Mouse (Mus musculus): ENCODE measurements around the gene Oasl1. TPM values are rescaled to one million over a fixed set of nuclear protein-coding genes. Genes with fewer than 3 reads are reported as not detected.
"Not testable (repeated sequence)": the region's sequence is repeated elsewhere in the genome, so short reads cannot be mapped to it uniquely, and the experiment has no call there.

Gene Oasl1
- 59.3 and 95.6 TPM in 2 replicates for polyA plus RNA-seq (2012; rRNA removed)

- 1% methylated on average over 15 of the region's 15 CpGs for WGBS
- peak; percentile 66 for DNase-seq (ENCODE audit: low read depth, low spot score)
These were observed at the start of gene Oasl1 for GRCm38 (mm10) chr5:114922998-114923473. TSS of gene Oasl1 (plus strand) at chr5:114923240.

GRCm38 (mm10) chr5:114875858-114876257, 47.2 kb upstream of the Oasl1 start:
- DNase-seq (ENCODE audit: low read depth, low spot score): peak; percentile 24
- 23% methylated on average over 6 of the region's 6 CpGs for WGBS

DNA sequence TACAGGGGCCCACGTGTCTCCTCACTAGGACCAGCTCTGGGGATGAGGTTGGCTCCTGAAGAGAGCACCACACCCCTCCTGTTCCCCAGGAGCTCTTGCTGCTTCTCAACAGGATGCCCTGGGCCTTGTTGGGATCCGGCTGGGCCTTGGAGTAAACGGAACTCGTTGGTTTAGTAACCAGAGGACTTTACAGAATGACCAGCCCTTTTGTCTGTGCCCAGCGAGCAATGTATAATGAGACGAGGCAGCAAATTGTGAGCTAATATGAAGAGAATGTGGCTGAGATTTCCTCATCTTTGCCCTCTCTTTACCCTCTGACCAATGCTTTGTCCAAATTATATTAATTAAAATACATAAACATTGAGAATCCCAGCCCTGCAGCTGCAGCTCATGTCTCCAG, 46.7 kb upstream of the Oasl1 start:
- WGBS: 64% methylated on average over 6 of the region's 6 CpGs
- DNase-seq (ENCODE audit: low read depth, low spot score): no peak

DNA sequence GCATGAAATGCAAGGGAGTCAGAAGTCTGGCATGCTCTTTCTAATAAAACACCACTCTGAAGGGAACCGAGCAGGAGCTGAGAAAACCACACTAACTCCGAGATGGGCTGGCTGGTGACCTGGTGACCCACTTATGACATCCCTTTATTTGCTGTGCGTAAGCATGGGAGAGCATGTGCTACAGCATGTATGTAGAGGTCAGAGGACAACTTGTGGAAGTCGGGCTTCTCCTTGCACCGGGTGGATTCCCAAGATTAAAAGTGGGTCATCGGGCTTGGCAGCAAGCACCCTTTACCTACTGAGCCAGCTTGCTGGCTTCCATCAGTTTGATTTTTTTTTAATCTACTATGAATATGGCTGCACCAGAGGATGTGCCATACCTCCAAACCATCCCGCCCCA, 45.6 kb upstream of the Oasl1 start:
- 68% methylated on average over 7 of the region's 7 CpGs for WGBS
- DNase-seq (ENCODE audit: low read depth, low spot score): no peak

DNA sequence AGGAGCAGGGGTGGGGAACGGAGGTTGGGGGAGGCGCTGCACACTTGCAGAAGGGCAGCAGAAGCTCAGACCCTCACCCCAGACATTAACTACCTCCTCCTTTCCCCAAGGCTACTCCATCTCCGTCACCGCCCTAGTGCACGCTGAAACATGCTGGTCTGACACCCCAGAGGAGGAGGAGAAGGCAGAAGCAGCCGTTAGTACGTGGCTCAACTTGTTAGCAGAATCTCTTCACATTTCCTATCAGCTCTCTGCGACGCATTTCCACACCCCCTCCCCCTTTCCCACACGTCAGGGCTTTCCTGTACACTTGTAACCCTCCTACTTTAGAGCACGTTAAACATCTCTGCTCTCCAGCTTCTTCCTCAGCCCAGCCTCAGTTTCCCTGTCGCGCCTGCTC, 43.6 kb upstream of the Oasl1 start:
- 66% methylated on average over 13 of the region's 13 CpGs for WGBS
- DNase-seq (ENCODE audit: low read depth, low spot score): no peak

- 86% methylated on average over 7 of the region's 7 CpGs for WGBS
- not testable (repeated sequence) for DNase-seq (ENCODE audit: low read depth, low spot score)
These were observed 40.7 kb upstream of the Oasl1 start for GRCm38 (mm10) chr5:114882319-114882718.

GRCm38 (mm10) chr5:114883022-114883421, 40.0 kb upstream of the Oasl1 start:
- 89% methylated on average over 11 of the region's 11 CpGs for WGBS

DNA sequence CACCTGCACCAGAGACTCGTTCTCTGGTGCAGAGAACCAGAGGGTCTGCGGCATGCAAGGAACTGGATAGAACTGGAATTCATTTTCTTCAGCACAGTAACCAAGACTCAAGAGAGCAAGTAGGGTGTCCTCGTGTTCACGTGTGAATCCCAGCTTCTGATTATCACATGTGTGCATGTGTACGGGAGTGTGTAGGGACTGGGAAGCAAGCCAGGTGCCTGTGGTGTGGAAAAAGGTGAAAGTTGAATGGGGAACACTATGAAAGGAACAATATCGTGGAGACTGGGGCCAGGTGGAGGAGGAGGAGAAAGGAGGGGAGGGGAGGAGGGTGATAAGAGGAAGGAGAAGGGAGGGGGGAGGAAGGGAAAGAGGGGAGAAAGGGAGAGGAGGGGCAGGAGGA, 36.2 kb upstream of the Oasl1 start:
- 45% methylated on average over 6 of the region's 6 CpGs for whole genome bisulfite sequencing
- no peak for DNase-seq (ENCODE audit: low read depth, low spot score)

More at GRCm38 (mm10) chr5:114883022-114883421, 40.0 kb upstream of the Oasl1 start:
- no peak for DNase-seq (ENCODE audit: low read depth, low spot score)

GRCm38 (mm10) chr5:114888995-114889394, 34.0 kb upstream of the Oasl1 start:
- no peak for DNase-seq (ENCODE audit: low read depth, low spot score)
- WGBS: 73% methylated on average over 2 of the region's 2 CpGs

DNA sequence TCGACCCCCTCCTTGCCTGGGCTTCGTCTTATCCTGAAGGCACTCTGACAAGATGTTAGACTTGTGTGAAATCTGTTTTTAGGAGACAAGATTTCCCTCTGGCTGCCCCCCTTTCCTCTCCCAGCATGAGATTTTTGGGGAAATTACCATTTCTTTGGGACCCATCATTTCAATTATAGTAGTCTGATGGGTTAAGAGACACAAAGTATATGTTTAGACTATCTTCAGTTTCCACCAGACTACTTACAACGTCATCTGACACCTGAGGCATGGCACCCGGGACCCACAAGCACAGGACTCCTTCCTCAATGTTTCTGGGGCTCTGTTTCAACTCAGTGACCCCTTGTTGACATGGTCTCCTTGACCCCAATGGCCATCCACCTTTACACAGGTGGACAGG, 27.5 kb upstream of the Oasl1 start:
- no peak for DNase-seq (ENCODE audit: low read depth, low spot score)
- WGBS: 91% methylated on average over 4 of the region's 4 CpGs

DNA sequence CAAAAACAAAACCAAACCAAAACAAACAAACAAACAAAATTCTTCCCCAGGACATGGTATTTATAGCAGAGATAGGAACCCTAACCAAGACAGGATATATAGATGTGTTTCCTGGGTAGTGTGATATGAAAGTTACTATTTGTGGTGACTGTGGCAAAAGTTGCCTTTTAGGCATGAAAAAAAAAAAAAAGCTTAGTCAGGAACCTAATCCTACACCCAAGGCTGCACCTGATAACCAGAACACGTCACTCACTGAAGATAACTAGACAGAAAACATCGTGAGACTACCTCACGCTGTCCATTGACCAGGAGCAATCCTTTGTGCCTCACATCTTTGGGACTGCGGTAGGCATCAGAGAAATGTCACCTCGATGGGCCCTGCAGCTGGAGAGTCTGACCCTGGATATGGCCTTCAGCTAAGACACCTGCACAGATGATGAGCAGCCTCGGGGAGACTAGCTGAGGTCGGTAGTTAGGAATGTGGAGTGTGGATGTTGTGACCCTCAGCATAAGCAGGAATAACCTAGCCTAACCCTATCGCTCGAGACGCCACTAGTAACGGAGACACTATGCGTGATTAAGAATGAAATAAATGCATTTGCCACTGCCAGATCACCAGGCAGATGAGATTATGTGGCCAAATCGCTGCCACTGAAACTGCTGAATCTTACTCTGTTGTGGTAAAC, 26.2 kb upstream of the Oasl1 start, which contains the start of gene Oasl2:
Gene Oasl2, plus strand, starts transcription at position 249 of the 686 bp plus-strand sequence.
- no peak for DNase-seq (ENCODE audit: low read depth, low spot score)
- 44% methylated on average over 13 of the region's 13 CpGs for WGBS

- DNase-seq (ENCODE audit: low read depth, low spot score): peak; percentile 64
- 2% methylated on average over 7 of the region's 7 CpGs for WGBS
These were observed 25.7 kb upstream of the Oasl1 start for GRCm38 (mm10) chr5:114897374-114897793.

- WGBS: 63% methylated on average over 7 of the region's 7 CpGs
- no peak for DNase-seq (ENCODE audit: low read depth, low spot score)
These were observed 24.2 kb upstream of the Oasl1 start for GRCm38 (mm10) chr5:114898857-114899256.

DNA sequence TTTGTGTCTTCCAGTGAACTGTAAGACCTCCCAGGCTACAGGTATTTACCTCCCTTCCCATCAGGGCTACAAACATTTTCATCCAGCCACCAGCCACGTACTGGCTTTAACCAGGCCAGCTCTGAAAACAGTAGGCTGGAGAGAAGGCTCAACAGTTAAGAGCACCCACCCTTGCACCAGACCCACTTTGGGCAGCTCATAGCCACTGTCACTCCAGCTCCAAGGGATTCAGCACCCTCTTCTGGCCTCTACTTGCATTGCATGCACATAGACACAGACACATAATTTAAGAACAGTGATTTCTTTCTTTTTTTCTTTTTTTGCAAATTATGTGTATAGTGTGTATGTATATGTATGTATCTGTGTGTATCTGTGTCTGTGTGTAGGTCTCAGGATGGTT, 20.6 kb upstream of the Oasl1 start:
- WGBS: 58% methylated on average over 1 of the region's 1 CpGs
- no peak for DNase-seq (ENCODE audit: low read depth, low spot score)

- 64% methylated on average over 13 of the region's 13 CpGs for WGBS
- no peak for DNase-seq (ENCODE audit: low read depth, low spot score)
These were observed 14.3 kb upstream of the Oasl1 start for GRCm38 (mm10) chr5:114908598-114909305.

DNA sequence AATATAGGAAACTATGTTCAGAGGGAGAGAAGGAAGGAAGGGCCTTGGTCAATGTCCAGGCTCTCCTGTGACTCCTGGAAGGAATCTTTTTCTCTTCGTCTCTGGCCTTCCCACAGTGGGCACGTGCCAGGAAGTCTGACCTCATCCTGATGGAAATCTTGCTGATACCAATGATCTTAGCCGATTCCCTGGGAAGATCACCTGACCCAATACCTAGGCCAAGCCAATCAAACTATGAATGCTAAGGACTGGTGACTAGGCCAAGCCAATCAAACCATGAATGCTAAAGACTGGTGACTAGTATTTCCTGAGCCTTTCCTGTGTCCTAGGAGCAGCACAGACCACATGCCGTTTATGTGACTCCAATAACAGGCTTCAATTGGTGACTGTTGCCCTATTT, 9.4 kb upstream of the Oasl1 start:
- 60% methylated on average over 4 of the region's 4 CpGs for WGBS
- DNase-seq (ENCODE audit: low read depth, low spot score): no peak

DNA sequence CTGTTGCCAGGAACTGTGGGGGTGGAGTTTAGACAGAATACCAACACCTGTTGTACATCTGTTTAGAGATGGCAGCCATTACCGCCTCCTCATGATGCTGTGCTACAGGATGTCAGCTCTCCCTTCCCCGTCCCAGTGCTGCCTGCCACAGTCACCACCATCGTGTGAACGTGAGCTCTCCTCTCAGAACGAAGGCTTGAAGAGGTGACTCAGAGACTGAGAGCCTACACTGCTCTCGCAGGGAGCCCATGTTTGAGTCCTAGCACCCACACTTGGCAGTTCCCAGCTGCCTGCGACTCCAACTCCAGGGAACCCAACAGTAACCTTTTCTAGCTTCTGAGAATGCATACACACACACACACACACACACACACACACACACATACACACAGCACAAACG, 8.2 kb upstream of the Oasl1 start:
- 79% methylated on average over 8 of the region's 8 CpGs for WGBS
- DNase-seq (ENCODE audit: low read depth, low spot score): no peak

DNA sequence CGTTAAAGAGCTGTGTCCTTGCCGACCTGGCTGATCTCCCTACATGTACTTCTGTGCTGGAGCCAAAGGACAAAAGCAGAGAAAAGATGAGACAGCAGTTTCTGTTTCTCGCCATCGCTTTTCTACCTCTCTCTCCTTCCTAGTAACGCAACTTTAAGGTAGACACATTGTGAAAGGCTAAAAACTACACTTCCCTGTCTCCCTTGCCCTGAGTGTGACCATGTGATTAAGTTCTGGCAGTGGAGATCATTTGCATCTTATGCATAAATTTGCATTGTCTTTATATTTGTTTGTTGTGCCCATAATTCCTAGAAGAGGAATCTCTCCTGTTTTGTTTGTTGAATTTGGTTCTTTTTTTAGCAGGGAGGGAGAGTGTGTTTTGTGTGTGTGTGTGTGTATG, 7.2 kb upstream of the Oasl1 start:
- no peak for DNase-seq (ENCODE audit: low read depth, low spot score)
- 77% methylated on average over 5 of the region's 5 CpGs for WGBS

GRCm38 (mm10) chr5:114916777-114917176, 6.3 kb upstream of the Oasl1 start:
- no peak for DNase-seq (ENCODE audit: low read depth, low spot score)
- WGBS: 66% methylated on average over 4 of the region's 4 CpGs

- 92% methylated on average over 5 of the region's 5 CpGs for WGBS
- not testable (repeated sequence) for DNase-seq (ENCODE audit: low read depth, low spot score)
These were observed 5.7 kb upstream of the Oasl1 start for GRCm38 (mm10) chr5:114917357-114917756.

Data from large intestine, adult 2 months (tissue).